Mouse (Mus musculus): ENCODE measurements around the gene Myof. TPM values are rescaled to one million over a fixed set of nuclear protein-coding genes. Genes with fewer than 3 reads are reported as not detected.

Gene Myof
- total RNA-seq, 1 experiment, result 44.3 TPM

DNA sequence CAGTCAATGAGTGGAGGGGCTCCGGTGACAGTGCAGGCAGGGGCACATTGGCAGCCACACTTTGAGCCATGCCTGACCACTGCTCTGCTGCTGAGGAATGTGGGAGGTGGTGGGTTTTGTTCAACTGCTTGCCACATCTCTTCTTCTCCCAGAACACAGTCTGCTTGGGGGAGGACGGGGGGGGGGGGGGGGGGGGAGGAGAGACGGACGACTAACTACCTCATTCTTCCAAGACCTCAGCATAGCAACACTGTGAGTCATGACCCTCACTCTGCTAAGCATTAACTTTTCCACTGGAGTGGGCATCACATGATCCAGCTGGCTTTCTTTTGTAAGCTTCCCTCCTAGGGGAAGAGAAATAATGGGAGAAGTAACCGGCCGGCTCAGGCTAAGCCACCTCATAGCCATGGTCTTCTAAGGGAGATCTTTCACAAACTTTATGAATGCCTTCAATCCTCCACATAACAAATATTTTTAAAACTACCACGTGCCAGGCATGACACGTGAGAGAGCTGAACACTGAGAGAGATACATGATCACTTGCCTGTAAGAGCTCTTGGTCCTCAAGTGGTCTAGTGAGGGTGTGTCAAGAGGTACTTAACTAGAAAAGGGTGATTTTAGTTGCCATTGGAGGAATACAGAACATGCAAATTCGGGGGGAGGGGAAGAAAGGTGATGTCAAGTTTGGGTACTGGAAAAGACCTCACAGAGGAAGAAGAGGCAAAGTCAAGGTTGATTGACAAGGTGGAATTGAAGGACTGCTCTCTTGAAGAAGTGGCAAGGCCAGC lies 17.9 kb downstream of the Myof start:
- no peaks in the 10 kb centered on the region for H3K9me3 ChIP-seq (ENCODE audit: control insufficient read depth, insufficient read depth, low read depth, low read length)
- H3K27ac ChIP-seq (ENCODE audit: insufficient read depth, low read depth, low read length, poor library complexity, severe bottlenecking), result no peak overlapping the region
- no peaks in the 10 kb centered on the region; the same call in 1 of the 2 replicates for H3K36me3 ChIP-seq (ENCODE audit: control insufficient read depth, insufficient read depth, low read length, poor library complexity, severe bottlenecking)
- TF ChIP-seq CHD2 (IDR thresholded peaks at IDR 0.05; ENCODE audit: low read depth, low read length) (0 out of 2 replicates have a peak, but pooled peaks have one; percentile 24), MAFK (IDR thresholded peaks at IDR 0.05; ENCODE audit: insufficient read depth, low read depth, low read length) (no peak), ZC3H11A (IDR thresholded peaks at IDR 0.05; ENCODE audit: borderline replicate concordance, low read depth, low read length) (no peak), ZNF384 (IDR thresholded peaks at IDR 0.05; ENCODE audit: low read depth, low read length) (no peak)
- DNase-seq (ENCODE audit: low read depth, low spot score), result no peak
- in situ Hi-C loops (cut with MboI; ENCODE audit: low sequenced_read_pairs in 2 of 2, unreplicated experiment in 2 of 2), result no loop called here
- peaks cover 7 to 13% of the 10 kb centered on the region in 2 experiments; a peak in 3 of 4 replicates for H3K4me1 ChIP-seq (ENCODE audit: control insufficient read depth in 2 of 2, insufficient read depth in 2 of 2, low read length in 2 of 2, poor library complexity in 1 of 2)
- H3K9ac ChIP-seq (ENCODE audit: insufficient read depth, low read depth, low read length, poor library complexity, severe bottlenecking), result no peak overlapping the region
- H3K4me3 ChIP-seq (ENCODE audit: insufficient read depth in 1 of 2, low read depth in 1 of 2, low read length in 2 of 2, poor library complexity in 1 of 2, severe bottlenecking in 1 of 2), result no peak overlapping the region

DNA sequence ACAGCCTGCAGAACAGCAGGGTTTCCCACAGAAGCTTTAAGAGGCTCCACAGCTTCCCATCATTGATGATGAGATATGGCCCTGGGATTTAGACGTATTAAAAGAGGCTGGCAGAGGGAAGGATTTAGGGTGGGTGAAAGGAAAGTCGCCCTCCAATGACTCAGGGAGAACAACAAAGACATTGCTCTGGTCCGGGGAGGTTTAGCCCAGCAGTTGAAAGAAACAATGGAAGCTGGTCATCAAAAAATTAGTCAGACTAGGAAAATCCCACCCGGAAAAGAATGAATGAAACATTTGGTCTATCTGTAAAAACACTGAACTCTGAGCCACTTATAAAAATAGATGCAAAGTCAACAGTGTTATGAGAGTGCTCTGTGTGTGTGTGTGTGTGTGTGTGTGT lies 19.8 kb downstream of the Myof start:
- in situ Hi-C loops (cut with MboI; ENCODE audit: low sequenced_read_pairs in 2 of 2, unreplicated experiment in 2 of 2), result no loop called here
- H3K9ac ChIP-seq (ENCODE audit: insufficient read depth, low read depth, low read length, poor library complexity, severe bottlenecking), result no peak overlapping the region
- no peak overlapping the region for H3K4me3 ChIP-seq (ENCODE audit: insufficient read depth in 1 of 2, low read depth in 1 of 2, low read length in 2 of 2, poor library complexity in 1 of 2, severe bottlenecking in 1 of 2)
- H3K36me3 ChIP-seq (ENCODE audit: control insufficient read depth, insufficient read depth, low read length, poor library complexity, severe bottlenecking), result no peaks in the 10 kb centered on the region; the same call in 1 of the 2 replicates
- no peak for TF ChIP-seq ZC3H11A (IDR thresholded peaks at IDR 0.05; ENCODE audit: borderline replicate concordance, low read depth, low read length)
- TF ChIP-seq CHD2 (IDR thresholded peaks at IDR 0.05; ENCODE audit: low read depth, low read length), result no peak
- no peak for TF ChIP-seq ZNF384 (IDR thresholded peaks at IDR 0.05; ENCODE audit: low read depth, low read length)
- no peak for TF ChIP-seq HCFC1 (IDR thresholded peaks at IDR 0.05; ENCODE audit: borderline replicate concordance, insufficient read depth, low read length)
- no peaks in the 10 kb centered on the region for H3K9me3 ChIP-seq (ENCODE audit: control insufficient read depth, insufficient read depth, low read depth, low read length)
- H3K4me1 ChIP-seq (ENCODE audit: control insufficient read depth in 2 of 2, insufficient read depth in 2 of 2, low read length in 2 of 2, poor library complexity in 1 of 2), result peaks cover 7 to 13% of the 10 kb centered on the region in 2 experiments; a peak in 3 of 4 replicates
- no peak overlapping the region for H3K27ac ChIP-seq (ENCODE audit: insufficient read depth, low read depth, low read length, poor library complexity, severe bottlenecking)
- no peak for DNase-seq (ENCODE audit: low read depth, low spot score)

DNA sequence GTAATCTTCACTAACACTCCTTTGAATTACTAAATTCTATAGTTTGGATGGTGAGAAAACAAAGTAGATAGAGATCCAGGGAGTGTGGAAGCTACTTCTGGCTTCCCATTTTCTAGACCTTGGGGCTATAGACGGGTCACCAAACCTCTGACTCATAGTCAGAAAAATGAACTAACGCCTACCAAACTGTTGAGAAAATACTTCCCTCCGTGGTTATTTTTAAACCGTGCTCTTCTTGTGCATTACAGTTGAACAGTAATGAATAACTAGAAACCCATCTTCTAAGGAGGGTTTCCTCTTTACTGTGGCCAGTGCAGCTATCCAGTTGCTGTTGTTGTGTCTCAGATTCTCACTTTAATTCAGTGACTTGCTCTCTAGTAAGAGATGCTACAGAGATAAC lies 20.7 kb downstream of the Myof start:
- Histone ChIP-seq H3K27ac (ENCODE audit: insufficient read depth, low read depth, low read length, poor library complexity, severe bottlenecking) (no peak overlapping the region), H3K9ac (ENCODE audit: insufficient read depth, low read depth, low read length, poor library complexity, severe bottlenecking) (no peak overlapping the region), H3K4me1 (ENCODE audit: control insufficient read depth in 2 of 2, insufficient read depth in 2 of 2, low read length in 2 of 2, poor library complexity in 1 of 2) (peaks cover 5 to 13% of the 10 kb centered on the region in 2 experiments; a peak in 3 of 4 replicates), H3K36me3 (ENCODE audit: control insufficient read depth, insufficient read depth, low read length, poor library complexity, severe bottlenecking) (no peaks in the 10 kb centered on the region; the same call in 1 of the 2 replicates), H3K4me3 (ENCODE audit: insufficient read depth in 1 of 2, low read depth in 1 of 2, low read length in 2 of 2, poor library complexity in 1 of 2, severe bottlenecking in 1 of 2) (no peak overlapping the region), H3K9me3 (ENCODE audit: control insufficient read depth, insufficient read depth, low read depth, low read length) (no peaks in the 10 kb centered on the region)
- in situ Hi-C loops (cut with MboI; ENCODE audit: low sequenced_read_pairs in 2 of 2, unreplicated experiment in 2 of 2), result no loop called here
- no peak for TF ChIP-seq ZC3H11A (IDR thresholded peaks at IDR 0.05; ENCODE audit: borderline replicate concordance, low read depth, low read length)
- no peak for TF ChIP-seq MAFK (IDR thresholded peaks at IDR 0.05; ENCODE audit: insufficient read depth, low read depth, low read length)
- no peak for TF ChIP-seq HCFC1 (IDR thresholded peaks at IDR 0.05; ENCODE audit: borderline replicate concordance, insufficient read depth, low read length)
- no peak for TF ChIP-seq ZNF384 (IDR thresholded peaks at IDR 0.05; ENCODE audit: low read depth, low read length)
- TF ChIP-seq CHD2 (IDR thresholded peaks at IDR 0.05; ENCODE audit: low read depth, low read length), result no peak
- no peak for DNase-seq (ENCODE audit: low read depth, low spot score)

DNA sequence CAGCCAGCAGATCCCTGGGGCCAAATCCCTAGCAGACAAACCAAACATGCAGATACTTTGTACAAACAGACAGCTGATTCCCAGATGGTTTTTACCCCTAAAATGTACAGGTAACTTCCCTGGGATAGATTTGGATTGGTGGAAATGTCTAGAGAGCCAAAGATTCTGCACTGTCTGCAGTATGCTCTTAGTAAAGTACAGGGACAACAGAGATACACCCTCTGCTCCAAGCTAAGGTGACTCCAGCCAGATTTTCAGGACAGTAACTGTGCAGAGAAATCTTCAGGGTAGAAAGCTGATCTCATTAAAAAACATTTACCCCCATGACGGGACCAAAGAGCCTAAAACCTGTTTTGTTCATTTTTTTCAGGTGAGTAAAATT lies 27.5 kb downstream of the Myof start:
- Histone ChIP-seq H3K9me3 (ENCODE audit: control insufficient read depth, insufficient read depth, low read depth, low read length) (no peaks in the 10 kb centered on the region), H3K9ac (ENCODE audit: insufficient read depth, low read depth, low read length, poor library complexity, severe bottlenecking) (no peak overlapping the region), H3K36me3 (ENCODE audit: control insufficient read depth, insufficient read depth, low read length, poor library complexity, severe bottlenecking) (no peaks in the 10 kb centered on the region), H3K4me3 (ENCODE audit: insufficient read depth in 1 of 2, low read depth in 1 of 2, low read length in 2 of 2, poor library complexity in 1 of 2, severe bottlenecking in 1 of 2) (no peak overlapping the region), H3K27ac (ENCODE audit: insufficient read depth, low read depth, low read length, poor library complexity, severe bottlenecking) (no peak overlapping the region; the same call in 1 of the 2 replicates), H3K4me1 (ENCODE audit: control insufficient read depth in 2 of 2, insufficient read depth in 2 of 2, low read length in 2 of 2, poor library complexity in 1 of 2) (peaks cover 0 to 2% of the 10 kb centered on the region in 2 experiments; a peak in 1 of 4 replicates)
- in situ Hi-C loops (cut with MboI; ENCODE audit: low sequenced_read_pairs in 2 of 2, unreplicated experiment in 2 of 2), result no loop called here
- no peak for DNase-seq (ENCODE audit: low read depth, low spot score)
- no peak for TF ChIP-seq CHD2 (IDR thresholded peaks at IDR 0.05; ENCODE audit: low read depth, low read length)
- no peak for TF ChIP-seq ZC3H11A (IDR thresholded peaks at IDR 0.05; ENCODE audit: borderline replicate concordance, low read depth, low read length)
- TF ChIP-seq HCFC1 (IDR thresholded peaks at IDR 0.05; ENCODE audit: borderline replicate concordance, insufficient read depth, low read length), result no peak
- no peak for TF ChIP-seq ZNF384 (IDR thresholded peaks at IDR 0.05; ENCODE audit: low read depth, low read length)
- no peak for TF ChIP-seq MAFK (IDR thresholded peaks at IDR 0.05; ENCODE audit: insufficient read depth, low read depth, low read length)
